Mouse (Mus musculus): ENCODE results near the gene Lysmd1.
A peak's percentile ranks its signal among the peaks of the same experiment; 100 is the strongest.

The Lysmd1 gene

GRCm38 (mm10) chr3:95173256-95173949, 39.5 kb downstream of the Lysmd1 start:
- no peak for DNase-seq (ENCODE audit: low spot score in 2 of 2)

DNA sequence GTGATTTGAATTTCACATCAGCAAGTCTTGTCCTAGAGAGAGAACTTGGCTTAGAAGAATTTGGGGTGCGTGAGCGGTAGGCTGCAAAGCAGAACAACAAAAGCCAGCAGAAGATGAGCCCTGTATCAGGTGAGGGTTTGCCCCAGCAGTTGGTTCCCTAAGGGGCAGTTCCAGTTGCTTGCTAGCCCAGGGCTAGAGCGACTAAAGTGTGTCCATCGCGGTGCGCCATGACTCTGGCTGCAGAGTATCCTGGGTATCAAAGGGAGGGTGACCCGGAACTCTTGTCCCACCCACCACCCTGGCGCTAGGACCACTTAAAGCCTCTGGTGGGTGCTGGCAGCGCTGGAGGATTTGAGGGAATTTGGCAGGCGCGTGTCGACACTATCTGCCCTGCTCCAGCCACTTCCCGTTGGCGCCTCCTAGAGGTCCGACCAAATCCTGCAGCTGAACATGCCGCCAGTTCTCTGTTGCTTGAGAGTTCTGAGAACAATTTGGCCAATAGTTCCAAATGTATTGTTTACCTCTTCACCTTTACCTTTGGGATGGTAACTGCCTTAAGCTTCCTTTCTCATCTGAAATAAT, 40.2 kb downstream of the Lysmd1 start:
- DNase-seq (ENCODE audit: low spot score in 2 of 2), result peak in 1 of 2 experiments; percentile 33

DNA sequence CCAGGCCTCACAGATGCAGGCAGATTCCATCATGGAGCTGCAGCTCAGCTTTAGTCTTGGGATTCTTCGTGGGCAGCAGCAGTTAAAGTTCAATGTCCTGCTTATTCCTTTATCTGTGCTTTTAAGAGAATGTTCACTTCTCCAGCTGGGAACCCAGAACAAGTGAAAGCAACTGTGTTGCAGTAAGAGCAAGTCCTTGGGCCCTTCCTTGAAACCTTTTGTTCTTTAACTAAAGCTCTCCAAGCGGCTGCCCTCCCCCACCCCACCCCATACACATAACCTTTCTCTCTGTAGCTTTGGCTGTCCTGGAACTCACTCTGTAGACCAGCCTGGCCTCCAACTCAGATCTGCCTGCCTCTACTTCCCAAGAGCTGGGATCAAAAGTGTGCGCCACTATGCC, 42.6 kb downstream of the Lysmd1 start:
- no peak for DNase-seq (ENCODE audit: low spot score in 2 of 2)

- no peak for DNase-seq (ENCODE audit: low spot score in 2 of 2)
Observed at GRCm38 (mm10) chr3:95177583-95177982, 43.7 kb downstream of the Lysmd1 start.

- no peak for DNase-seq (ENCODE audit: low spot score in 2 of 2)
Observed at GRCm38 (mm10) chr3:95178948-95179347, 45.1 kb downstream of the Lysmd1 start.

DNA sequence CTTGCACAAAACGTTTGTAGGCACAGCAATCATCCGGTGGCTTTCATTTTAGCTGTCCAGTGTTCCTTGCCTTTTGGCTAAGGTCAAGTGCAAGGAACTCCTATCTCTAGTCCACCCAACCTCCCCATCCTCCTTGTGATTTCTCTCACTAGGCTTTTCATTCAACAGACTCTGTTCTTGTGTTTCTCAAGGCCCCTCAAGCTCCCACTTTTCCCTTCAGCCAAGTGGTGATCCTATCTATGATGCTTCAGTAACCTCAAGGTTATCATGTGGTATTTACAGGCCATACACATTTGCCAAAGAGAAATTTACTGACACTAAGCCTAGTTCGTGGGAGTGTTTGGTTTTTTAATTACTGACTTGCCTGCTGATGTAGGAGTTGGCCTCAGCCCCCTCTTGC, 46.0 kb downstream of the Lysmd1 start:
- no peak for DNase-seq (ENCODE audit: low spot score in 2 of 2)

DNA sequence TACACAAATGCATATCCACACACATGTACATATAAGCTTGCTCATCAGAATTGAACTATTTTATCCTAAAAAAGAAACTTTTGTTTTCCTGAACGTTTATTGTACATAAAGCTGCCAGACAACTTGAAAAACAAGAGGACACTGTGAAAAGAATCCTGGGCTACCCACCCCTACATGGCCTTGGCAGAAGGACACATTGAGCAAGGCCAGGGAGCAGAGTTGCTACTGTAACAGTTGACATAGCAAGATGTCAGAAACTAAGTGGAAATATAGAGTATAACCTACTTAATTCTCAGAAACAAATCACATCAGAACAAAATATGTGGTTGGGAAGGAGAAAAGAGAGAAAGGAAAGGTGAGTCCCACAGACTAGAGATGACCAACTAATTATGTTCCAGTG, 48.0 kb downstream of the Lysmd1 start:
- no peak for DNase-seq (ENCODE audit: low spot score in 2 of 2)

DNA sequence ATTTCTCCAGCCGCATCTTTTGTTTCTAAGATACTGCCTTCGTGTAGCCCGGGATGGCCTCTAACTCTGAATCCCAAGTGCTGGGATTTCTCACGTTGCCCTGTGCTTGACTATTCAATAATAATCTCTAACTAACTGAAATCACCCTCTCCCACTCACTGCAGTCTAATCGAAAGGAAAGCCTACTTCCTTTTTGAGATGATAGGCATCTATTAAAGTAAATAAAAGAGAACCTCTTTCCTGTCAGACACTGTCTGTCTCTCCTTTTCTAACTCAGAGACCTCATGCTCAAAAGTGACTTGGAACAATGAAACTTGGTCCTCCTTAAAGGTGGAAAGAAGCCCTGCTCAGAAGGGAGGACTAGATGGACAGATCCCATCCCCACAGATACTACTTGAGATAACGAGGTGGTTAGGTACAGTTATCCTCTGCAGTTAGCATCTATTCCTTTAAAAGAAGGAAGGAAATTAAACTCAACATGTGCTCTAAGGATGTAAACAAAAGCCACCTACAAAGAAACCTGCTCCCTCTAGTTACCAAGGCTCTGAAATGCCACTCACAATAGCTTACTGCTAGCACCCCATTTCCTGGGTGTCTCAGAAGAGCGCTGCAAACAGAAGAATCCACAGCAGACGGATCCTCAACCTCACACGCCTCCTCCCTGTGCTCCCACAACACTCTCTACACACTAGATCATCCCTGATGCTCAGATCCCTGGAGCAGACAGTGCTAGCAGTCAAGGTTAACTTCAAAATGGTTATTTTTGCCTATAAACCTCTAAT, 51.1 kb downstream of the Lysmd1 start:
- DNase-seq (ENCODE audit: low spot score in 2 of 2), result no peak

DNA sequence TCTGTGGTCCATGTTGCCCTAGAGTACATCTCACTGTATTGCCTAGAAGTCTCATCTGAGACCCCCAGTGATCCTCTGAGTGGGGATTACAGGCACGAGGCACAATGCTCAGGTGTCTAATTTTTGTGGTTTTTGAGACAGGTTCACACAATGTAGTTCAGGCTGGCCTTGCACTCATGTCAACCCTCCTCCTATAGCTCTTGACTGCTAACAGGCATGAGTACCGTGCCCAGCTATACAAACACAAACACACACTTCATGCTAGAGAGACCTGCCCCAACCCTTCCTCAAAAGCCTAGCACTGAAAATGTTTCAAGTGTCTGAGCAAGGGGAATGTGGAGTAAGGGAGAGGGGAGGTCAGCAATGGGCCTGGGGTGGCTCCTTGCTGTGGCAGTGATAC, 52.2 kb downstream of the Lysmd1 start:
- no peak for DNase-seq (ENCODE audit: low spot score in 2 of 2)

DNA sequence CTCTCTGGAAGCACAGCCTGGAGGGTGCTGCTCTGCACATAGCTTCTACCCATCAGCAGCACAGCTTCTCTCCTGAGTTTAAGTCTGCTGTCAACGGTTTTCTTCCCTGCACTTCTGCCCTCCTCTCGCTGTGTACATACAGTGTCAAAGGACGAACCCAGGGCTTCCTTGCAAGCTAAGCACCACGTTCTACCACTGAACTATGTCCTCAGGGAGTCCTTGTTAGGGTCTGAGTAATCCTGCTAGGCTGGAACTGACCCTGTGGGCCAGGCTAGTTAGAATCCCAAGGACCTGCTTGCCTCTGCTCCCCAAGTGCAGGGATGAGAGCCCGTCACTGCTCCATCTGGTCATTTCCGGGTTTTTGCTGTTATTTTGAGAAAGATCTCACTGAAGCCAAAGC, 53.0 kb downstream of the Lysmd1 start:
- no peak for DNase-seq (ENCODE audit: low spot score in 2 of 2)

Data from right cerebral cortex, postnatal 36 days (tissue).